Mouse (Mus musculus) MEL-GATA-1-ER (cell line): ENCODE measurements around the gene Trip6.
A peak's percentile ranks its signal among the peaks of the same experiment; 100 is the strongest.
"Not testable (repeated sequence)": the region's sequence is repeated elsewhere in the genome, so short reads cannot be mapped to it uniquely, and the experiment has no call there.

ENCODE experiments used
- DNase-seq: peaks from one replicate; pipeline ENCODE4 v3.0.0-alpha.2; 2012; ENCODE audit warnings: low read depth; ENCODE audit errors: extremely low read depth

Gene Trip6

DNA sequence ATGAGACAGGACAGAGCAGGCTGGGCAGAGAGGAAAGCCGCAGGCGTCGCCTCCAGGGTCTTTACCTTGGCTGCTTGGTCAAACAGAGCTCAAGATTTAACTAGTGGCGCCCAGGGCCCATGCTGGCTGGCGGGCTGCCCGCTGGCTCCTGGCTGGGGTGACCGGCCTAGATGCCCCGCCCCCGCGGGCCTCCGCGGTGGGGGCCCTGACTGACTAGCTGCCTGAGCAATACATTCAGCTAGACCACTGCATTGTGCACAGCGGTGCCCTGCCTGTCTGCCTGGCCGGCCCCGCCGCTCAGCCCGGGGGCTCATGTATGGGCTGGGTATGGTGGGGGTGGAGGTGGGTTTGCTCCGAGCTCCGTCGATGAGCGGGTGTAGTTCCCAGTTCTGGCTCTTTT is 13.0 kb downstream of the Trip6 start:
- no peak for DNase-seq

DNA sequence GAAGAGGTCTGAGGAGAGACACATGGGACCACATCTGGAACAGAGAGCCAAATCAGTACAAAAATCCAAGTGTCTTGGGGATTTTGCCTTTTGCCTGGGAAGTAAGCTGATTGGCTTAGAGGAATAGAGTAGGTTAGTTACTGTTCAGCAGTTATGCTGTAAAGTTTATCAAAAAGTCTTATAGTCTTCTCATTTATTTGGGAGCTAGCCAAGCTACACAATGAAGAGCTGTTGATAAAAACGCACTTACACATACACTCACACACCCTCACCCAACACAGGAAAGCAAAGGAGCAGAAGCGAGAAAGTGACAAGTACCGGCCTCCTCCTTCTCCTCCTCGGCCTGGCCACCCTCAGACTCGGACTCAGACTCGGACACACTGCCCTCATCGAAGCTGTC is 15.0 kb downstream of the Trip6 start:
- no peak for DNase-seq

DNA sequence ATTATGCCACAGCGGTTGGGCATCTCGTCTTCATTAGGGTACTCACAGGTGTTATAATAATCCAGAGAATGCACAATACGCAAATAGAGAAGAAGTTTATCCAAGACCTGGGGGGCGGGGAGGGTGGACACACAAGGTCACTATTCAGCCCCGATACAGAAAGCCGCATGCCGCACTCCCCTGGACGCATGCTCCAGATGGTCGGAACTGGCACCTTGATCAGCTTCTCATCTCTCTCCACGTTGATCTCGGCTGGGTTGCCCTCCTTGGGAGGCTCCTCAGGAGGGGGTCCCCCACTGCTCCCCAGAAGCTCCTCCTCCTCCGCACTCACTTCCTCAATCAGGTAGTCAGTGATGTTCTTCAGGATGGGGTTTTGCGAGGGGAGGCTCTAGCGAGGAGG is 17.1 kb downstream of the Trip6 start:
- DNase-seq: no peak

DNA sequence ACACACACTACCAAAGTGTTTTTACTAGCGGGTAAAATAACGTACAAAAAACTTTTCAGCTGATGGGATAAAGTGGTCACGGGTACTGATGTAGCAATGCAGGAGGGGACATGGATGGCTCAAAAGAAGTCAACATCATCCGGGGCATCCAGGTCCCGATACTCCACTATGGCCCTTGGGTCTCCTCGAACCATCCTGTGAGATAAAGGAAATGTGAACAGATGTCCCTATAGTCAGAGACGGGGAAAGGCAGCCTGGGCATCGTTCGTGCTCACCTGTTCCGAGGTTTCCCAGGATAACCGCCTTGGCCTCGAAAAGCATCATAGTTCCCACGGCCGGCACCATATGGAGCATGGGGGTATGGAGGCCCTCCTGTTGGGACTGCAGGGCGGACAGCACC is 18.5 kb downstream of the Trip6 start:
- no peak for DNase-seq

DNA sequence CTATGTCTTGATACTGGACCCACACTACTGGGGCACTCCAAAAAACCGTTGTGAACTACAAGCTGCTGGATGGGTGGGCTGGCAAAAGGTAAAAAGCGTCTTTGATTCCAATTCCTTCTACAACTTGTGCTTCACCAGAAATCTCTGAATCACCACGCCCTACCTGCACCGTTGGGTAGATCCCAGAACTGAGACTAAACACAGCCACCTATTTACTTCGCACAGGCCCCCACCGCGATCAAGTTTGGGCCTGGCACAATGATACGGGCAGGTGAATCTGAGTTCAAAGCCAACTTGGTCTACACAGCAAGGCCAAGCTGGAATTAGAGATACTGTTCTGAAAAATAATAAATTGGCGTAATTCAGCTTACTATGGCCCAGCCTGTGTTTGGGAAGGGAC is 18.9 kb downstream of the Trip6 start:
- no peak for DNase-seq

DNA sequence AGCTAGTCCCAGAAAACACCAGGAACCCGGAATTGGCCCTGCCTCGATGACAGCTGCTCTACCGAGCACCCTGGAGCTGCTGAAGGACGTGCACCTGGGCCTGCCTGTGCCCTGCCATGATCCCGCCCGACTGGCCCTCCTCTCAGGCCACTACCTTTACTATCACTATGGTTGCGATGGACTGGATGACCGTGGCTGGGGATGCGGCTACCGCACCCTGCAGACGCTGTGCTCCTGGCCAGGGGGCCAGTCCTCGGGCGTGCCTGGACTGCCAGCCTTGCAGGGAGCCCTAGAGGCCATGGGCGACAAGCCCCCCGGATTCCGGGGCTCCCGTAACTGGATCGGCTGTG is 19.5 kb downstream of the Trip6 start:
- DNase-seq: no peak

DNA sequence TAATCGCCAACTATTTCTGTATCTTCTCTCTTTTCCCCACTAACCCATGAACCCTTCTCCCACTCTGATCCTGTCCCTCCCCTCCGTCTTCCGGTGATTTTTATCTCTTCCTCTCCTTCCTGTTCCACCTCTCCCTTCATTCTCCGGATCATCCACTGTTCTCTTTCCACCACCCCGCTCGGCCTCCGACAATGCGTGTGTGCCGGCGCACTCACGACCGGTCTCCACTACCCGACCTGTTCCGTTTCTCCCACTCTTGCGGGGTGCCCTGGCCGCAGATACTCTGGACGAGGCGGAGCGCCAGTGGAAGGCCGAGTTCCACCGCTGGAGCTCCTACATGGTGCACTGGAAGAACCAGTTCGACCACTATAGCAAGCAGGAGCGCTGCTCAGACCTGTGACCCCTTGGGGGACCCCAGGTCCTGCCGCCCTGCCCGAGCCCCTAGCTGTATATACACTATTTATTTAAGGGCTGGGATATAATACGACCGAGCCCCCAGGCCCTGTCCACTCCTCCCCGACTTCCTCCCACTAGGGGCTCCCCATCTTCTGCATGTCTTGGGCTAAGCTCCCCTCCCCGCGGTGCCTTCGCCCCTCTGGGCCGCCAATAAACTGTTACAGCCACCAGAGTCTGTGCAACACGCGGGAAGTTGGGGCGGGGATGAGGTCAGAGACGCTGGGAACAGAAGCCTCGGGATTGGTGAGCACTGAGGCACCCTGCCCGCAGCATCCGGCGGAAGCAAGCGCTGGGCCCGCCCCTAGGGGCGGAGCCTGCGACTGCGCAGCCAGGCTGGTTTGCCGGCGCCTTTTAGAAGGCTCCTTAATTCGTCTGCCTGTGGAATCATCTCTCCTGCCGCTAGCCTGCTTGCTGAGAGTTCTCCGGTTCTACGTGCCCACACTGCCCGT is 20.1 kb downstream of the Trip6 start, which contains the start of gene Ufsp1:
TSS of gene Ufsp1 (plus strand) at position 791 of the 905 bp plus-strand sequence.
- peak; percentile 78 for DNase-seq

DNA sequence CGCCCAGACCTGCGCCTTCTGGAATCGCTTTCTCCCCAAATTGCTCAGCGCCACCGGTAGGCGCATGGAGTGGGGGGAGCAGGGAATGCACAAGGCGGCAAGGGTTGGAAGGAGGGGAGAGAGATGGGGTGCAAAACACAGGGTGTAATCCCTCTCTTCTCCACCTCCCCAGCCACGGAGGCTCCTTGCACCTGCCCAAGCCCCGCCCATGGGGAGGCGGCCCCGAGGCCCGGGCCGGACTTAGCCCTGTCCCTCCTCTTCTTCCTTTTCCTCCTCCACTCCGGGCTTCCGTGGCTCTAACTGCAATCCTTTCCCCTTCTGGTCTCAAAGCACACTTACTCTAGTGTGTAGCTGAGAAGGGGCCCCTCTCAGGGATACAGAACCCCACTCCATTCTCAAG is 20.9 kb downstream of the Trip6 start:
- no peak for DNase-seq

DNA sequence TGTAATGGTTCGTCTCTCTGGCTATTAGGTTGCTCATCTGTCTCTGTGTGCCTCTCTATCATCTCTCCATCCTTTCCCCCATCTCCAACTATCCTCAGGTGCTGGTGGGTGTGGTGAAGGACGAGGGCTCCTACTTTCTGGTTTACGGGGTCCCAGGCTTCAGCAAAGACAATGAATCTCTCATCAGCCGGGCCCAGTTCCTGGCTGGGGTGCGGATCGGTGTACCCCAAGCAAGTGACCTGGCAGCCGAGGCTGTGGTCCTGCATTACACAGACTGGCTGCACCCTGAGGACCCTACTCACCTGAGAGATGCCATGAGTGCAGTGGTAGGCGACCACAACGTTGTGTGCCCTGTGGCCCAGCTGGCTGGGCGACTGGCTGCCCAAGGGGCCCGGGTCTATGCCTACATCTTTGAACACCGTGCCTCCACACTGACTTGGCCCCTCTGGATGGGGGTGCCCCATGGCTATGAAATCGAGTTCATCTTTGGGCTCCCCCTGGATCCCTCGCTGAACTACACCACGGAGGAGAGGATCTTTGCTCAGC is 22.8 kb downstream of the Trip6 start:
- DNase-seq: no peak

DNA sequence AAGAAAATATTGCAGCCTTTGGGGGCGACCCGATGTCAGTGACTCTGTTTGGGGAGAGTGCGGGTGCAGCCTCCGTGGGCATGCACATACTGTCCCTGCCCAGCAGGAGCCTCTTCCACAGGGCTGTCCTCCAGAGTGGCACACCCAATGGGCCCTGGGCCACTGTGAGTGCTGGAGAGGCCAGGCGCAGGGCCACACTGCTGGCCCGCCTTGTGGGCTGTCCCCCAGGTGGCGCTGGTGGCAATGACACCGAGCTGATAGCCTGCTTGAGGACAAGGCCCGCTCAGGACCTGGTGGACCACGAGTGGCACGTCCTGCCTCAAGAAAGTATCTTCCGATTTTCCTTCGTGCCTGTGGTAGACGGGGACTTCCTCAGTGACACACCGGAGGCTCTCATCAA is 23.5 kb downstream of the Trip6 start:
- no peak for DNase-seq

DNA sequence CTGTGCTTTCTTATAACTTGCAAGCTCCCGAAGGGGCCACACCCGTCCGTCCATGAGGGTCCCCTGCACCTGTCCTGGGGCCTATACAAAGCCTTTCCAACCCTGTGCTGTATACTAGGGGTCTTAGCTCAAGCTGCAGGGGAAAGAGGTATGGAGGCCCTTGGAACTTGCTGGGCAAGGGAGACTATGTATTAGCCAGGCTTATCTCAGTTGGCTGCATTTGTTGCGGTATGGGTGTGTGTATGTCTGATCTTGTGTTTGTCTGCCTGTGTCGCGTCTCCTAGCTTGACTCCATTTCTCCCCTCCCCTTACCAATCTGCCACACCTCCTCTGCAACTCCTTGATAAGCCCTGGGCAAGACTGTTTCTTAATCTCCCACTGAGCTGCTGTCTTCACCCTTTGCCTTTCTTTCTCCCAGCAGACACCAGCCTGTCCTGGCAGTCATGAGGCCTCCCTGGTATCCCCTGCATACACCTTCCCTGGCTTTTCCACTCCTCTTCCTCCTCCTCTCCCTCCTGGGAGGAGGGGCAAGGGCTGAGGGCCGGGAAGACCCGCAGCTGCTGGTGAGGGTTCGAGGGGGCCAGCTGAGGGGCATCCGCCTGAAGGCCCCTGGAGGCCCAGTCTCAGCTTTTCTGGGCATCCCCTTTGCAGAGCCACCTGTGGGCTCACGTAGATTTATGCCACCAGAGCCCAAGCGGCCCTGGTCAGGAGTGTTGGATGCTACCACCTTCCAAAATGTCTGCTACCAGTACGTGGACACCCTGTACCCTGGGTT is 24.4 kb downstream of the Trip6 start:
- peak; percentile 99 for DNase-seq

DNA sequence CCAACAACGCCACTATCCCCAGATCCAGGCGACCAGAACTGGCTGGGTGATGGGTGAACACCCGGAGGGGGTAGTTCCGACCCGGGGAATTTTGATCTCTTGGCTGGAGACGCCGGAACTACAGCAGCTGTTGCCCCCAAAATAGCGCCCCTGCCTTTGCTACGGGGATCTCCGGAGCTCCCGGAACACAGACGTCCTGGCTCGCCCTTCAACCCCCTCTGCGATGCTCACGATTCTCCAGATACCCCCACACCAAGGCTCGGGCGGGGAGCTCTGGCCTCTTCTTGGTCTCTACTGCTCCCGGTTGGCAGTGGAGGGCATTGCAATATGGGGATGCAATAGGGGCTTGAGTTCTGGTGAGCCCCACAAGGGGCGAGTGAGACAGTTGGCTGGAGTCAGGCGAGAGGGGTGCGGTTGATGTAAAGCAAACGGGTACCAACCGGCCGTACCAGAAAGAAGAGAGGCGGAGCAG is 25.2 kb downstream of the Trip6 start:
- DNase-seq: no peak

DNA sequence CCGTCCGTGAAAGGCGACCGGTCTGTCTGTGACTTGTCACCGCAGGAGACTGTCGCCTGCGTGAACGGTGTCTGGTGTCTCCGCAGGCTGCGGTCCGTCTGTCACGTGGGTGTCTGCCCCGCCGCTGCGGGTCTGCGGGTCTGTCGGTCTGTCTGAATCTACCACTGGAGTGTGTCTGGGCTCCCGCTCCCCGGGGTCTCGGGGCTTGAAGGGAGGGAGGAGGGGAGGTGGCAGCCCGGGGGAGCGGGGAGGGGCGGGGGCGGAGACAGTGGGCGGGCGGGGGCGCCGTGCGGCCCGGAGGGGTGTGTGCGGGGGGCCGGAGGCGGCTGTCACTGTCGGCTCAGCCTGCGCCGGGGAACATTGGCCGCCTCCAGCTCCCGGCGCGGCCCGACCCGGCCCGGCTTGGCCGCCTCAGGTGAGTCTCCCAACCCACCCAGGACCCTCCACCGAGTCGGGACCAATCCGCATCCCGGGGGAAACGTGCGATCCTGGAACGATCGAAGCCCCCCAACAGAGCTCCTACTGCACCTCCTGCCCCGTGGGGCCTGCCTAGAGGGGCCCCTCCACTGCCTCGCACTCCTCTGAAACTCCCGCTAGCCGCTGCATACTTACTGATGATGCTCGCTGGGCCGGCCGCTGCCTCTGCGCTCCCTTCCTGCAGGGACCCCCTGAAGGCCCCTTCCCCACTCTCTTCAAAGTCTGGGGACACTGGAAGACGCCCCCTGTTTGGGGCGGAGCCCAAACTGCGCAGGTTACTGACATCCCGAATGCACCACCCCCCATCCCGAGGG is 26.1 kb downstream of the Trip6 start:
- no peak for DNase-seq

DNA sequence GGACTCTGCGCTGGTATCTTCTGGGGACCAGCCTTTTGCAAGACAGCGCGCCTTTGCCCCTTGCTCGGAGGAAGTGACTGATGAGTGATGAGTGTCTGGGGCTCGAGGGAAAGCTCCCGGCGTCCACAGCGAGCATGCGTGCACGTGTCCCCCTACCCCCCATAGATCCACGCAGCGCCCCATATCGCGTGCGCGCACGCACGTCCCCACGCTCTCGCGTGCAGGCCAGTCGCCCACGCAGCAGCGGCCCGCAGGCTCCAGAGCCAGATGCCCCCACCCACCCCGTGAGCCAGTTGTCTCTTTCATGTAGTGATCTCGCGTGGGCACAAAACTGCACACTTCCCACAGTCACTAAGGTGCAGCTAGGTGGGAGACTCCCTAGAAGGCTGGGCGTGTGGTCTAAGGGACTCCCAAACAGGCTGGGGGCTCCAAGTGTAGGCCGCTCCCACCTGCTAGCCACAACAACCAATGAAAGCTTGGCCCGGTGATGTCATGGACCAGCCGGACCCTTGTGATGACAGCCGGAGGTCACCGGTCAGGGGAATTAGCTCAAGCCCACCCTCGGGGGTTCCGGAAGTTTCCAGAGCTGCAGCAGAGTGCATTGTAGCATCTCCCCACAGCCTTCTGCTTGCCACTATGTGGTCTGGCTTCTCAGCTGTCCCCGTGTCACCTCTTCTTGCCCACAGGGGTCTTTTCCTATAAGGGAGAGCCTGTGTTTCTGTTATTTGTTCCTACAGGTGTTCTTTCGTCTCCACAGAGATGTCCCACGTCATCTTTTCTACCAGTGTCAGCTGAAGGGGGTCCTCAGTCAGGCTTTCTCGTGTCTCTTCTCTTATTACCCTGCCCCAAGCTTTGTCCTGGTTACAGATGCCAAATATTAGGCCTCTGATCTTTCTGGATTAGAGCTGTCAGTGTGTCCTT is 26.9 kb downstream of the Trip6 start, which contains the start of gene Ache:
TSS of gene Ache (plus strand) at position 488 of the 921 bp plus-strand sequence.
- DNase-seq: no peak

DNA sequence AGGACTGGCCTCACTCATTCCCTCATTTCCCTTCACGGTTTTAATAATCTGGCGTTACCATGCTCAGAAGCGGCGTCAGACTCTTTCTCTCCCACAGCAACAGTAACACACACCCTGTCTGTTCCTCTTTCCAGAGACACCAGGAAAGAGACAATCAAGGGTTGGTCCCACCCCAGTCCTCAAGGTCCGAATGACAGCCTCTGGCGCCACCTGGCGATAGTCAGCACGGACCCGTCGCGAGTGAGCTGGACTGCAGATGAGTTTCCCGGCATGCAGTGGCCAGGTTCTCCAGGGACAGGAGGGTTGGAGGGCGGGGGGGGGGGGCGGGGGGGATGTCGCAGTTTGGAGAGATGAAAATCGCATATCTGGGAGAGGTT is 27.6 kb downstream of the Trip6 start:
- peak; percentile 90 for DNase-seq

DNA sequence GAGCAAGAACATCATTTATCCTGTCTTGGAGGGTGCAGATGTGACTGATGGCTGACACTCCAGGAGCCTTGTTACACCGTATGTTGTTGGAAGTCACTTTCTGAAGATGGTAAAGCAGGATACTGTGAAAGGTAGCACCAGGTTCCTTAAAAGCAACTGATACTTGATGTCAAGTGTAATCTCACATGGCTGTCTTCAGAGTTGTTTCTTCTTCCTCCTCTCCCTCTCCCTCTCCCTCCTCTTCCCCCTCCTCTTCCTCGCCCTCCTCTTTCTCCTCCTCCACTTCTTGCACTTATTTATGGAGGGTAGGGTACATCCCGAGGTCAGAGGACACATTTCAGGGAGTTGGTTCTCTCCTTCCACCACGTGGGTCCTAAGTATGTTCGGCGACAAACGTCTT is 28.2 kb downstream of the Trip6 start:
- no peak for DNase-seq

DNA sequence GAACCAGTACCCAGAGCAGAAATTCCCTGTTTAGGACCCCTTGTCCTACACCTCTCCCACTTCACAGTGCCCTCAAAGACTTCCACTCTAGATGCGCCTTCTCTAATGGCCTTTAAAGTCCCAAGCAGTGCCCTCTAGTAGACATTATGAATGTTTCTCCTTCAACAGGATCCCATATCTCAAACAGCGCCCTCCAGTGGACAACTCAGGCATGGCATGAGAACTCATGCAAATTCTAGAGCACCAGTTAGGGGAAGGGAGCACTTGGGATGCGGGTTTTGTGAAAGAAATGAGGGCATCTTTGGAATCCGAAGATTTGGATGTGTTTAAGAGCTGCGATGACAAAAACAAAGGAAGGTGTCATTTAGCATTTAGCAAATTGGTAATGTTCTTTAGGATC is 29.2 kb downstream of the Trip6 start:
- no peak for DNase-seq

DNA sequence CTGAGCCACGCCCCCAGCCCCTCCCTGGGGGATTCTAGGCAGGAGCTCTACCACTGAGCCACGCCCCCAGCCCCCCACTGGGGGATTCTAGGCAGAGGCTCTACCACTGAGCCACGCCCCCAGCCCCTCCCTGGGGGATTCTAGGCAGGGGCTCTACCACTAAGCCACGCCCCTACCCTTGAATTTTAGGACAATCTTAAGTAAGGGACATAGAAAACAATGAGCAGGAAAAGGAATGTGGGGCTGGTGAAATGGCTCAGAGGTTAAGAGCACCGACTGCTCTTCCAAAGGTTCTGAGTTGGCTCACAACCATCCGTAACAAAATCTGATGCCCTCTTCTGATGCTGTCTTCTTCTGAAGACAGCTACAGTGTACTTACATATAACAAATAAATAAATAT is 29.8 kb downstream of the Trip6 start:
- not testable (repeated sequence) for DNase-seq

DNA sequence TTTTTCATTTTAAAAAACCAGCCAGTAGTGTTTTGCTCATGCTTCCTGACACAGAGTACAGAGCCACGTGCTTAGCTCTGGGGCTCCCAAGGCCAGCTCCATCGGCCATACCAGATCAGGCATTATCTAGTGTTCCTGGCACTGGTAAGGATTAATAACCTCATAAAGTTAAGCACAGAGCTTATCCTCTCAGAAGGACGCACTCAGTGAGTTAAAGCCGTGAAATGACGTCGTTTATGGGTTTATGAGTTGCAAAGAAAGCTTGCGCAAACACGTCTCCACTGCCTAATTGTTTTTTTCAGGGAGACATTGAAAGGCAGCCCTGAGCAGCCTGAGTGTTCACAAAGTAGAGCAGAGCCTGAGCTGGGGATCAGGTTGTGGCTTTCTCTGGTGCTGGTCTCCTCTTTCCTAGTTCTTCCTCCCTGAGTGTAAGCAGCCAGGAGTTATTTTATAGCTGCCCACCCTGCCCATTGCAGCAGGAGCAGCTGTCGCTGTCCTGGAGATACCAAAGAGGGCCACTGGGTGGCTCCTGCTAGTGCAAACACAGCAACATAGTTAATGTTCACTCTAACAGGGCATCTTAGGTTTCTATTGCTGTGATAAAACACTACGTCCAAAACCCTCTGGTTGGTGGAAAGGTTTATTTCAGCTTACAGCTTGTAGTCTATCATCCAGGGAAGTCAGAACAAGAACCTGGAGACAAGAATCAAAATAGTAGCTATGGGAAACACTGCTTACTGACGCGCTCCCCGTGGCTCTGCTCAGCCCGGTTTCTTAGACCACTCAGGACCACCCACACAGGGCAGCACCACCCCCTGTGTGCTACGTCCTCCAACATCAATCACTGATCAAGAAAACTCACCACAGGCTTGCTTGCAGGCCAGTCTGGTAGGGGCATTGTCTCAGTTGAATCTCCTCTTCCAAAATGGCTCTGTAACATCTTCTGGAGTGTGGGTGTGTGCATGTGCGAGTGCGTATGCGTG is 36.6 kb downstream of the Trip6 start:
- no peak for DNase-seq
